Mouse (Mus musculus): ENCODE data around the gene Prnp. TPM values are rescaled to one million over a fixed set of nuclear protein-coding genes. Genes with fewer than 3 reads are reported as not detected.

Gene Prnp
- polyA plus RNA-seq (2016; fragmentation: Nextera tagmentation; extraction: Ambion mirVana) = 66.4 and 67.7 TPM in 2 replicates

GRCm38 (mm10) chr2:131909683-131910572 lies at the start of gene Prnp, which contains the start of gene Prn:
Gene Prnp (plus strand): TSS chr2:131909928.
Gene Prn (plus strand): TSS chr2:131909957.
- Histone ChIP-seq H3K9ac (peak within 1 kb of the TSS; percentile 83), H3K27ac (peak within 1 kb of the TSS; percentile 90), H3K4me3 (replicated peaks) (peak within 1 kb of the TSS; percentile 73), H3K4me1 (peaks cover 25% of the 10 kb centered on the region), H3K27me3 (0 out of 2 replicates have a peak, but pooled peaks cover 4% of the 10 kb centered on the region), H3K36me3 (replicated peaks) (no peaks in the 10 kb centered on the region), H3K4me2 (peak within 1 kb of the TSS; percentile 66), H3K9me3 (no peaks in the 10 kb centered on the region)
- 5% methylated on average over 38 of the region's 52 CpGs for WGBS
- ATAC-seq (ENCODE audit: low FRiP score) = peak; percentile 92

GRCm38 (mm10) chr2:131862617-131863275 lies 47.0 kb upstream of the Prnp start:
- Histone ChIP-seq H3K4me1 (peaks cover 17% of the 10 kb centered on the region), H3K27me3 (no peaks in the 10 kb centered on the region), H3K9me3 (no peaks in the 10 kb centered on the region), H3K36me3 (replicated peaks) (no peaks in the 10 kb centered on the region), H3K4me3 (replicated peaks) (no peak overlapping the region), H3K4me2 (no peak overlapping the region), H3K9ac (no peak overlapping the region), H3K27ac (peak overlapping the region; percentile 74)
- WGBS = 53% methylated on average over 3 of the region's 3 CpGs
- peak; percentile 88 for ATAC-seq (ENCODE audit: low FRiP score)

DNA sequence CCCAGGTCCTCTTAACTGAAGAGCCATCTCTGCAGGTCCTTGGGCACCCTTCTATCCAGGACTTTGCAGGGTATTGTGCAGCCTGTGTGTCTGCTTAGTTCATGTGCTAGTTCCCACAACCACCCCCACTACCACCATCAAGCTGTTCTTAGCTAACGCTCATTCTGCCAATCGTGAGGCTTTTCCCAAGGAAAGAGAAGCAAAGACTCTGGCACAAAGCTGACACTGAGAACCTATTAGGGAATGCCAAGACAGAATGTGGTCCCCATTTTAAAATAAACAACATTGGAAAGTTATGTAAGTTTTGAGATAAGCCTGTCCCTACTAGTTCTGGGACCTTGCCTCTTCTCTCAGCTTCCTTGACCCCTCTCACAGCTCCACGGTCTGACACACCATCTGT lies 46.3 kb upstream of the Prnp start:
- ATAC-seq (ENCODE audit: low FRiP score) = no peak
- H3K27me3 ChIP-seq = no peaks in the 10 kb centered on the region
- H3K36me3 ChIP-seq (replicated peaks) = no peaks in the 10 kb centered on the region
- H3K4me2 ChIP-seq = no peak overlapping the region
- no peak overlapping the region for H3K9ac ChIP-seq
- H3K4me3 ChIP-seq (replicated peaks) = no peak overlapping the region
- H3K27ac ChIP-seq = peak overlapping the region; percentile 46; the same call in 1 of the 2 replicates
- H3K9me3 ChIP-seq = no peaks in the 10 kb centered on the region
- peaks cover 17% of the 10 kb centered on the region for H3K4me1 ChIP-seq
- 81% methylated on average over 3 of the region's 3 CpGs for WGBS

DNA sequence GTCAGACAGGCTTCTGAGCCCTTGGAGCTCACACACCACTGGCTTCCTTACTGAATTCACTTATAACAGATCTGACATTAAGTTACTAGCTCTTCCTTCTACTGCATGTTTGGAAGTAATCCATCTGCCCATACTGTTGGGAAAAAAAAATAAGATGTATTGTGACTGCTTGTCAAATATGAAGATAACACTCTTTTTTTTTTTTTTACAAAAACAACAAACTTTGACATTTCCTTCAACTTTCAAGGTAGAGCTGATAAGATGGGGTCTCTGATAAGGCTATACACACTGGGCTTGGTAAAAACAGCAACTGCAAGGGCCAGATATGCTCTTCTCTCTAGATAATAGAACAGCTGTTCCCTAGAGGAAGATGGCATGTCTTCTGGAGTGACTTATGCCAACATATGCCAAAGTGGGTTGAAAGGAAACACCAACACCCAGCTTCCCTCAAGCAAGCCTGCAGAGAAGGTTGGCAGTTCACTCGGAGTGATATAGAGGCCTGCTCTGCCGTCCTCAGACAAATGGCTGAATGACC lies 45.4 kb upstream of the Prnp start:
- 83% methylated on average over 2 of the region's 2 CpGs for WGBS
- Histone ChIP-seq H3K36me3 (replicated peaks) (no peaks in the 10 kb centered on the region), H3K9ac (no peak overlapping the region), H3K27ac (no peak overlapping the region), H3K4me1 (peaks cover 17% of the 10 kb centered on the region), H3K4me2 (no peak overlapping the region), H3K27me3 (no peaks in the 10 kb centered on the region), H3K4me3 (replicated peaks) (no peak overlapping the region), H3K9me3 (no peaks in the 10 kb centered on the region)
- ATAC-seq (ENCODE audit: low FRiP score) = no peak

DNA sequence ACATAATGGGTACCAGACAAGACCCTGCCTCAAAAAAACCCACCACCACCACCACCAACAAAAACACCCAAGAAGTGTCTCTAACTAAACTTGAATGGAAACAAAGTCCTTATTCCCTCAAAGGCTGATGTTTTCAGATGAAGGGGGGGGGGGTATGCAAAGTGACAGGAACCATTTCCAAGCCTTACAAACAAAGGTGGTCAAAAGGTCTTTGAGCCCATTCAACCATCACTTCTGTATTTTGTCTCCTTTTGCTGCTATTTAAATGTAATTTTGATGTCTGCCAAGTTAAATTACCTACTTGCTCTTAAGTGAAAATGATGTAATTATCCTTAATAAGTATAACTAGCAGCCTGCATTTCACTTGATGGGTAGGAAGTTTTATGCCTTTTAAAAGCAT lies 43.1 kb upstream of the Prnp start:
- Histone ChIP-seq H3K27me3 (no peaks in the 10 kb centered on the region), H3K4me3 (replicated peaks) (no peak overlapping the region), H3K4me2 (no peak overlapping the region), H3K27ac (no peak overlapping the region), H3K9ac (no peak overlapping the region), H3K9me3 (no peaks in the 10 kb centered on the region), H3K36me3 (replicated peaks) (no peaks in the 10 kb centered on the region), H3K4me1 (peaks cover 17% of the 10 kb centered on the region)
- no peak for ATAC-seq (ENCODE audit: low FRiP score)

DNA sequence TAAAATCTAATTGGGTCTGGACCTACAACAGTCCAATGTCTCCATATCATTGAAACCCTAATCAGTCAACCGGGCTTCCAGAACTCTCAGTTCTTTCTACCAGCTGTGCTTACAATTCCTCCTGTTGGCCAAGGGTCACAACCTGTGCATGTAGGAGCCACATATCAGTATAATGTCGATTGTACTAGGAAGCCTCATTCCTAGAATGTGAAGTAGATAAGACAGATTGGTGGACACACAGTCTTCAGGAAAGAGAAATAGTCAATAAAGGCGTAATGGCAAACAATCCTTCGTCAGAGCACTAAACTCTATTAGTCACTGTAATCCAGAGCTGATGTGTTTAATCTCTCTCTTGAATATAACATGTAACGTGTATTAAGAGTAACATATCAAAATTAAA lies 40.7 kb upstream of the Prnp start:
- WGBS = 93% methylated on average over 5 of the region's 5 CpGs
- H3K27me3 ChIP-seq = no peaks in the 10 kb centered on the region
- no peak overlapping the region for H3K27ac ChIP-seq
- no peak for ATAC-seq (ENCODE audit: low FRiP score)
- no peak overlapping the region for H3K9ac ChIP-seq
- no peak overlapping the region for H3K4me2 ChIP-seq
- no peak overlapping the region for H3K4me3 ChIP-seq (replicated peaks)
- H3K9me3 ChIP-seq = no peaks in the 10 kb centered on the region
- H3K36me3 ChIP-seq (replicated peaks) = no peaks in the 10 kb centered on the region
- peaks cover 7% of the 10 kb centered on the region; the same call in 1 of the 2 replicates for H3K4me1 ChIP-seq

DNA sequence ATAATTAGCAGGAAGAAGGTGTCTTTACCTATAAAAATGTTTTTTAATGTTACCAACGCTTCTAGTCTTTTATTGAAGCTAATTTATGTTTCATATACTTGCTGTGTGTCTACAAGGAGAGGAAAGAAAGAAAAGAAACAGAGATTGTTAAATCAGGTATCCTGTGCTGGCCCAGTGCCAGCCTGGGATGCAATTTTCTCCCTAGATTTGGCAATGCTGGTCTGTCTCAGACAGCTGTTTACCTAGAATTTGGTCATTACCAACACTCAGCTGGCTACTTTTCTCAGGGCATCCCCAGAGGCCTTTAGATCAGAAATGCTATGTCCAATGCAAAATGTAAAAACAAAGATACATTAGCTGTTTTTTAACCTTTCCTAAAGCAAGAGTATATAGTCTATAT lies 36.4 kb upstream of the Prnp start:
- no peak overlapping the region for H3K4me2 ChIP-seq
- ATAC-seq (ENCODE audit: low FRiP score) = no peak
- no peaks in the 10 kb centered on the region for H3K27me3 ChIP-seq
- H3K4me1 ChIP-seq = no peaks in the 10 kb centered on the region
- H3K4me3 ChIP-seq (replicated peaks) = no peak overlapping the region
- no peak overlapping the region for H3K9ac ChIP-seq
- H3K9me3 ChIP-seq = no peaks in the 10 kb centered on the region
- no peaks in the 10 kb centered on the region for H3K36me3 ChIP-seq (replicated peaks)
- H3K27ac ChIP-seq = no peak overlapping the region
- WGBS = 82% methylated on average over 1 of the region's 1 CpGs

DNA sequence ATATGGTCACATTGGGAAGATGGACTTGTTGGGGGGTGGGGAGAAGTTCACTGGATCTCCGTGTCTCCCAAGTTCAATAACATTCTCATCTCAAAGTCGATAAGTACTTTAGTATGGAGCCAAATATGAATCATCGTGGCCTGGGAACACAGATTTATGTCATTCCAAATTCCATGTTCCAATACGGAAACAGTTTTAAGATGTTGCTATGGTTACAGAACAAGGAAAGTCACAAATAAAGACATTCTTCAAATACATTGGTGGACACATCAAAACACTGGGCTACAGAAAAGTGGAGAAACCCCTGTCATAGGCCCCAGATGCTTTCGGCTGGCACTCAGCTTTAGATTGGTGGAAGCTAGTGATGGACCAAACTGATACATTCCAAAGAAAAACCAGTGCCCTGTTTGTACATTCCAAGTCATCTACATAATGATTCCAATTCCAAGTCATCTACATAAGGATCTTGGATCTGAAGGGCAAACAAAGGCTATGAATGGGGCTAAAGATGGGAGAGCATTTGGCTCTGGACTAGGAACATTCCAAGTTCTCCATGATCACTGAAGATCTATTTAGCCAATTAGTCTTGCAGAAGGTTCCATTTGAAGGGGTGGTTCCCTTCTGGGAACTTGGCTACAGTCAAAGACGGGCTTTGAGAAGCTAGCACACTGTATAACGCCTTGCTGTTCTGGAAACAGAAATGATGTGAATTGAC lies 33.0 kb upstream of the Prnp start:
- Histone ChIP-seq H3K9me3 (no peaks in the 10 kb centered on the region), H3K9ac (no peak overlapping the region), H3K4me3 (replicated peaks) (no peak overlapping the region), H3K27me3 (no peaks in the 10 kb centered on the region), H3K4me2 (no peak overlapping the region), H3K36me3 (replicated peaks) (no peaks in the 10 kb centered on the region), H3K27ac (no peak overlapping the region), H3K4me1 (no peaks in the 10 kb centered on the region)
- WGBS = 94% methylated on average over 7 of the region's 7 CpGs
- no peak for ATAC-seq (ENCODE audit: low FRiP score)

DNA sequence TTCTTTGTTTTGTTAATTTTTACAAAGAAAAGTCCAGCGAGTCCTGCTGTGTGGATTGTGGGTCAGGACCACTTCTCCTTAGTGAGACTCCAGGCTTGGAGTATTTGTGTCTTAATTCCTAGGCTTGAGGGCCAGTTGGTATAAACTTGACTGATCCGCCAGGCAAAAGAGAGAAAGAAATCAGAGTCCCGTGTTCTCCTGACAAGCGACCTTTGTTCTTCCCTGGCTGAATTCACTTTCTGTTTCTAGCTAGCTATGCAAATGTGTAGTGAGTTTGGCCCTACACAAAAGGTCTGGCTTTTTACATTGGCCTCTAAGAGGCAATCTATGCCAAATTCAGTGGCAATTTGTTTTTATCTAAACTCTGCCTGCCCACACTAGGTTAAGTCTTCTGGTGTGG lies 28.0 kb upstream of the Prnp start:
- H3K9ac ChIP-seq = no peak overlapping the region
- no peak for ATAC-seq (ENCODE audit: low FRiP score)
- H3K36me3 ChIP-seq (replicated peaks) = no peaks in the 10 kb centered on the region

GRCm38 (mm10) chr2:131883136-131883535 lies 26.6 kb upstream of the Prnp start:
- H3K27ac ChIP-seq = no peak overlapping the region
- H3K36me3 ChIP-seq (replicated peaks) = no peaks in the 10 kb centered on the region
- H3K4me3 ChIP-seq (replicated peaks) = no peak overlapping the region
- H3K9ac ChIP-seq = no peak overlapping the region
- no peak for ATAC-seq (ENCODE audit: low FRiP score)
- no peaks in the 10 kb centered on the region for H3K27me3 ChIP-seq
- H3K4me1 ChIP-seq = peaks cover 12% of the 10 kb centered on the region
- WGBS = 76% methylated on average over 2 of the region's 2 CpGs
- H3K9me3 ChIP-seq = no peaks in the 10 kb centered on the region
- no peak overlapping the region for H3K4me2 ChIP-seq

More for the DNA sequence above, 28.0 kb upstream of the Prnp start:
- peaks cover 12% of the 10 kb centered on the region for H3K4me1 ChIP-seq
- no peak overlapping the region for H3K27ac ChIP-seq
- H3K4me3 ChIP-seq (replicated peaks) = no peak overlapping the region
- 54% methylated on average over 4 of the region's 4 CpGs for WGBS
- H3K4me2 ChIP-seq = no peak overlapping the region
- H3K27me3 ChIP-seq = no peaks in the 10 kb centered on the region
- no peaks in the 10 kb centered on the region for H3K9me3 ChIP-seq

GRCm38 (mm10) chr2:131886503-131887160 lies 23.1 kb upstream of the Prnp start:
- no peak overlapping the region for H3K4me3 ChIP-seq (replicated peaks)
- peaks cover 24% of the 10 kb centered on the region for H3K4me1 ChIP-seq
- no peak overlapping the region for H3K4me2 ChIP-seq
- no peaks in the 10 kb centered on the region for H3K9me3 ChIP-seq
- H3K27me3 ChIP-seq = no peaks in the 10 kb centered on the region
- H3K36me3 ChIP-seq (replicated peaks) = no peaks in the 10 kb centered on the region
- 93% methylated on average over 6 of the region's 6 CpGs for WGBS
- H3K27ac ChIP-seq = no peak overlapping the region
- no peak for ATAC-seq (ENCODE audit: low FRiP score)
- no peak overlapping the region for H3K9ac ChIP-seq

Measured in forebrain, embryonic 12.5 days (tissue).